7 mouse cellular contexts compared by ENCODE assay signal in genomic region chr11:22859301-22859632, GRCm38 (mm10). TPM values are rescaled to one million over a fixed set of nuclear protein-coding genes. Genes with fewer than 3 reads are reported as not detected.
A peak's percentile ranks its signal among the peaks of the same experiment; 100 is the strongest.
DNase-seq lines count a peak whose midpoint lies in the region; ATAC-seq lines count a peak whose summit lies in the region.

No protein-coding gene starts in this region.

- peak overlapping the region; percentile 52 for H3K9ac ChIP-seq in neural tube, embryonic 11.5 days (ENCODE audit: low read length)
- peak overlapping the region; percentile 77 for H3K9ac ChIP-seq in embryonic facial prominence, embryonic 13.5 days
- H3K9ac ChIP-seq in hindbrain, embryonic 15.5 days: peak overlapping the region; percentile 60
- peak overlapping the region; percentile 64 for H3K9ac ChIP-seq in midbrain, embryonic 14.5 days (replicated peaks; ENCODE audit: low read length)

- peaks cover 6% of the 10 kb centered on the region; the same call in 1 of the 2 replicates for H3K4me1 ChIP-seq in neural tube, embryonic 11.5 days (ENCODE audit: control insufficient read depth, insufficient read depth, low read length)
- H3K4me1 ChIP-seq in embryonic facial prominence, embryonic 13.5 days: peaks cover 26% of the 10 kb centered on the region
- H3K4me1 ChIP-seq in hindbrain, embryonic 15.5 days (replicated peaks): peaks cover 23% of the 10 kb centered on the region
- H3K4me1 ChIP-seq in midbrain, embryonic 14.5 days (ENCODE audit: control insufficient read depth, insufficient read depth, low read length): peaks cover 15% of the 10 kb centered on the region

- H3K4me2 ChIP-seq in neural tube, embryonic 11.5 days (ENCODE audit: low read depth): peak overlapping the region; percentile 99
- peak overlapping the region; percentile 97 for H3K4me2 ChIP-seq in embryonic facial prominence, embryonic 13.5 days
- H3K4me2 ChIP-seq in hindbrain, embryonic 15.5 days: peak overlapping the region; percentile 100
- H3K4me2 ChIP-seq in midbrain, embryonic 14.5 days (ENCODE audit: low read length): peak overlapping the region; percentile 99

- 0% methylated on average over 24 of the region's 41 CpGs for WGBS in neural tube, embryonic 11.5 days
- WGBS in embryonic facial prominence, embryonic 13.5 days: under 1% methylated on average over 39 of the region's 41 CpGs
- under 1% methylated on average over 36 of the region's 41 CpGs for WGBS in hindbrain, embryonic 15.5 days
- 1% methylated on average over 25 of the region's 41 CpGs for WGBS in midbrain, embryonic 14.5 days

- H3K27me3 ChIP-seq in neural tube, embryonic 11.5 days (ENCODE audit: control insufficient read depth, insufficient read depth, low read length): peaks cover 47% of the 10 kb centered on the region
- H3K27me3 ChIP-seq in embryonic facial prominence, embryonic 13.5 days: peaks cover 57% of the 10 kb centered on the region
- H3K27me3 ChIP-seq in hindbrain, embryonic 15.5 days: peaks cover 61% of the 10 kb centered on the region
- H3K27me3 ChIP-seq in midbrain, embryonic 14.5 days (ENCODE audit: control insufficient read depth, insufficient read depth, low read length): peaks cover 71% of the 10 kb centered on the region

- no peak for DNase-seq in neural tube, embryonic 11.5 days (ENCODE audit: low spot score)
- no peak for DNase-seq in neural tube, embryonic 10.5 days (ENCODE audit: extremely low spot score, low spot score)
- DNase-seq in midbrain, embryonic 14.5 days: no peak
- no peak for DNase-seq in thymus, postnatal 14 days
- DNase-seq in gastrocnemius, adult 8-10 months (ENCODE audit: low spot score in 2 of 2): no peak

- no peaks in the 10 kb centered on the region for H3K36me3 ChIP-seq in neural tube, embryonic 11.5 days (ENCODE audit: control insufficient read depth, insufficient read depth, low read length)
- H3K36me3 ChIP-seq in embryonic facial prominence, embryonic 13.5 days: no peaks in the 10 kb centered on the region
- H3K36me3 ChIP-seq in hindbrain, embryonic 15.5 days: no peaks in the 10 kb centered on the region
- no peaks in the 10 kb centered on the region for H3K36me3 ChIP-seq in midbrain, embryonic 14.5 days (ENCODE audit: control insufficient read depth, insufficient read depth, low read length)

- no peaks in the 10 kb centered on the region for H3K9me3 ChIP-seq in neural tube, embryonic 11.5 days (ENCODE audit: control insufficient read depth, low read length)
- no peaks in the 10 kb centered on the region for H3K9me3 ChIP-seq in embryonic facial prominence, embryonic 13.5 days
- no peaks in the 10 kb centered on the region for H3K9me3 ChIP-seq in hindbrain, embryonic 15.5 days
- H3K9me3 ChIP-seq in midbrain, embryonic 14.5 days (ENCODE audit: control insufficient read depth, low read length): no peaks in the 10 kb centered on the region

- H3K27ac ChIP-seq in neural tube, embryonic 11.5 days (ENCODE audit: low read depth, low read length): no peak overlapping the region
- H3K27ac ChIP-seq in embryonic facial prominence, embryonic 13.5 days: peak overlapping the region; percentile 58; the same call in 1 of the 2 replicates
- no peak overlapping the region for H3K27ac ChIP-seq in hindbrain, embryonic 15.5 days (replicated peaks)
- H3K27ac ChIP-seq in midbrain, embryonic 14.5 days (replicated peaks; ENCODE audit: low read depth, low read length): no peak overlapping the region

- no peak for ATAC-seq in neural tube, embryonic 11.5 days (ENCODE audit: insufficient read depth, low FRiP score, low TSS enrichment)
- peak; percentile 60 for ATAC-seq in embryonic facial prominence, embryonic 13.5 days (ENCODE audit: insufficient number of reproducible peaks, insufficient read depth, low FRiP score, low TSS enrichment, low read depth)
- peak; percentile 80 for ATAC-seq in hindbrain, embryonic 15.5 days (ENCODE audit: low FRiP score, low read depth)
- no peak for ATAC-seq in midbrain, embryonic 14.5 days (ENCODE audit: low FRiP score, low TSS enrichment)

- peak overlapping the region; percentile 65 for H3K4me3 ChIP-seq in neural tube, embryonic 11.5 days (ENCODE audit: low read depth, low read length)
- peak overlapping the region; percentile 69 for H3K4me3 ChIP-seq in embryonic facial prominence, embryonic 13.5 days
- H3K4me3 ChIP-seq in hindbrain, embryonic 15.5 days: peak overlapping the region; percentile 83
- H3K4me3 ChIP-seq in midbrain, embryonic 14.5 days (replicated peaks; ENCODE audit: low read depth, low read length): peak overlapping the region; percentile 67

RNA-seq across cellular contexts. Expression of gene B3gnt2, which starts 1.5 kb away (rescaled TPM):
- 2.0 and 2.1 TPM in 2 replicates for polyA plus RNA-seq in neural tube, embryonic 11.5 days (2014; fragmentation: Nextera tagmentation; extraction: Ambion mirVana)
- 7.0 and 8.5 TPM in 2 replicates for polyA plus RNA-seq in embryonic facial prominence, embryonic 13.5 days (2015; fragmentation: Nextera tagmentation; extraction: Ambion mirVana)
- polyA plus RNA-seq in hindbrain, embryonic 15.5 days (2015; fragmentation: Nextera tagmentation; extraction: Ambion mirVana): 3.0 and 4.4 TPM in 2 replicates
- 1.3 and 2.6 TPM in 2 replicates for polyA plus RNA-seq in midbrain, embryonic 14.5 days (2014; fragmentation: Nextera tagmentation; extraction: Ambion mirVana)
- total RNA-seq in gastrocnemius, adult 8-10 months (2022): 1 to 10 TPM; 1.0 to 1.7 (median 1.2) TPM

Comparison
In these comparisons a context has a peak if more than half of its experiments do, and no peak if none do; other contexts are left out.
1. ATAC-seq: peak in embryonic facial prominence, embryonic 13.5 days (single experiment) and hindbrain, embryonic 15.5 days (single experiment); none in neural tube, embryonic 11.5 days (single experiment) and midbrain, embryonic 14.5 days (single experiment).
2. Peak in every context shown above with its lines, with median percentiles within 50 percentile points of each other: H3K4me2 ChIP-seq, H3K4me3 ChIP-seq and H3K9ac ChIP-seq.